Mouse (Mus musculus): Measurements from ENCODE around the gene Myo10. TPM values are rescaled to one million over a fixed set of nuclear protein-coding genes. Genes with fewer than 3 reads are reported as not detected.

The Myo10 gene
- polyA plus RNA-seq, 1 experiment, result 26.1 TPM

DNA sequence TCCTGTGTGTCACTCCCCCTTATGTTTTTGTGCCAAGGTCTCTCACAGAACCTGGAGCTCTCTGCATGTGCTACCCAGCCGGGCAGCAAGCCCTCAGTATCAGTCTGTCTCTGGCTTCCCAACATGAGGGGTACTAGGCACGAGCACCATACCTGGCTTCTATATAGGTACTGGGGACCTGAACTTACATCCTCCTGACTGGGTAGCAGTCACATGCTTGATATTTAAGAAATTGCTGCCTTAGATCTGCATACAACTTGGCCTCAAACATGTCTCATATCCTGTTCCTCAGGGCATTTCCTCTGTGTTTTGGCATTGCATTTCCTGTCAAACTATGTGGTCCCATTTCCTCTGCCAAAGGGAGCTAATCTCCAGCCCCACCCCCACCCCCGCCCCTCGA, 30.4 kb upstream of the Myo10 start:
- H3K27ac ChIP-seq (ENCODE audit: control insufficient read depth, insufficient read depth, low read length), result peak overlapping the region; percentile 84
- DNase-seq, result peak; percentile 38
- H3K4me3 ChIP-seq (ENCODE audit: control insufficient read depth, insufficient read depth, low read length), result no peak overlapping the region
- TF ChIP-seq CTCF (IDR thresholded peaks at IDR 0.05; ENCODE audit: borderline replicate concordance, control insufficient read depth, extremely low read depth, insufficient read depth, low read length, poor library complexity) (no peak), POLR2A (IDR thresholded peaks at IDR 0.05; ENCODE audit: control insufficient read depth, extremely low read depth, insufficient read depth, low read length, poor library complexity) (no peak)
- H3K4me1 ChIP-seq (replicated peaks; ENCODE audit: control insufficient read depth, insufficient read depth, low read length), result peaks cover 24% of the 10 kb centered on the region
- no peaks in the 10 kb centered on the region for H3K36me3 ChIP-seq (ENCODE audit: control insufficient read depth, insufficient read depth, low read length)
- 52% methylated on average over 4 of the region's 4 CpGs for WGBS
- H3K27me3 ChIP-seq (ENCODE audit: control insufficient read depth, insufficient read depth, low read length), result no peaks in the 10 kb centered on the region

DNA sequence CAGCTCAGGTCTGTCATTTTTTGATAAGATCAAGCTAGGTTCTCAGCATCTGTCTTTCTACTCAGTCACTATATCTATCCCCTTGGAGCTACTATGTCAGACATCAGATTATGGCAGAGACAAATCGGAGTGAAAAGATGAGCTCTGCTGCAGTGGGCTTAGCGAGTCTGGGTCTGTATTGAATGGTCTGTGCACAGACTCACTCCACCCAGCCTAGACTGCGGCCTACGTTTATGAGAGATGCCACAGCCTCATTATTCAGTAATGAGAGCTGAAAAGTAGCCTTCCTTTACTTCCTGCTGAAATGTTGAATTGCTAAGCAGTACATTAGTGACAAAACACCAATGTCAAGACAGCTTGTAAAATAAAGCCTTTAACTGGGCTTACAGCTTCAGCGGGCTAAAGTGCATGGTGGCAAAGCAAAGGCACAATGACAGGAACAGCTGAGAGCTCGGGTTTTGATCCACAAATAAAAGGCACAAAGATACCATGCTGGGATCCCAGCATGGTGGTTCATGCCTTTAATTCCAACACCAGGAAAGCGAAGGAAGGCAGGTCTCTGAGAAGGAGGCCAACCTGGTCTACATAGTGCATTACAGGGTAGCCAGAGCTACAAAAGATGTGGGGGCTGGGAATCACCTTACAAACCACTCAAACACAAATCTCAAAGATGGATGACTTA, 28.7 kb upstream of the Myo10 start:
- no peak overlapping the region for H3K4me3 ChIP-seq (ENCODE audit: control insufficient read depth, insufficient read depth, low read length)
- no peaks in the 10 kb centered on the region for H3K27me3 ChIP-seq (ENCODE audit: control insufficient read depth, insufficient read depth, low read length)
- no peaks in the 10 kb centered on the region for H3K36me3 ChIP-seq (ENCODE audit: control insufficient read depth, insufficient read depth, low read length)
- no peak for DNase-seq
- H3K27ac ChIP-seq (ENCODE audit: control insufficient read depth, insufficient read depth, low read length), result no peak overlapping the region
- 97% methylated on average over 7 of the region's 7 CpGs for WGBS
- peaks cover 21% of the 10 kb centered on the region for H3K4me1 ChIP-seq (replicated peaks; ENCODE audit: control insufficient read depth, insufficient read depth, low read length)
- TF ChIP-seq CTCF (IDR thresholded peaks at IDR 0.05; ENCODE audit: borderline replicate concordance, control insufficient read depth, extremely low read depth, insufficient read depth, low read length, poor library complexity) (no peak), POLR2A (IDR thresholded peaks at IDR 0.05; ENCODE audit: control insufficient read depth, extremely low read depth, insufficient read depth, low read length, poor library complexity) (no peak)

DNA sequence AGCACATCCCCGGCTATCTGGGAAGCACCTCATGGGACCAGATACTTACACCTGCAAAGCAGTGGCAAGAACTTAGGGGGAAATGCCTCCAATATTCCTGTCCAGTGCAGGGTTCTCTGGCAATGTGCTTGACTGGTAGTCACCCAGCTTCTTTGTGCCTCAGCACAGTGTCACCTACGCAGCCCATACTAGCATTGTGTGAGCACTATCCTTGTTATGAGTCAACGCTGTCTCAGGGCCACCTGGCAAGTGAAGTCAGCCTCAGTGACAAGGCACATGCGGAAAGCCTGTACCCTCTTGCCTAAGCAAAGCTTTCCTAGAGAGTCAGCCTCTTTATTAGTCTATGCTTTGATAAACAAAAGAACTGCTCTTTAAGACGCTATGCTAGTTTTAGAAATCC, 24.0 kb upstream of the Myo10 start:
- Histone ChIP-seq H3K4me3 (ENCODE audit: control insufficient read depth, insufficient read depth, low read length) (no peak overlapping the region), H3K4me1 (replicated peaks; ENCODE audit: control insufficient read depth, insufficient read depth, low read length) (no peaks in the 10 kb centered on the region; the same call in 1 of the 2 replicates), H3K36me3 (ENCODE audit: control insufficient read depth, insufficient read depth, low read length) (no peaks in the 10 kb centered on the region), H3K27me3 (ENCODE audit: control insufficient read depth, insufficient read depth, low read length) (no peaks in the 10 kb centered on the region), H3K27ac (ENCODE audit: control insufficient read depth, insufficient read depth, low read length) (no peak overlapping the region)
- DNase-seq, result no peak
- TF ChIP-seq CTCF (IDR thresholded peaks at IDR 0.05; ENCODE audit: borderline replicate concordance, control insufficient read depth, extremely low read depth, insufficient read depth, low read length, poor library complexity) (no peak), POLR2A (IDR thresholded peaks at IDR 0.05; ENCODE audit: control insufficient read depth, extremely low read depth, insufficient read depth, low read length, poor library complexity) (no peak)
- WGBS, result over 99% methylated on average over 5 of the region's 5 CpGs

DNA sequence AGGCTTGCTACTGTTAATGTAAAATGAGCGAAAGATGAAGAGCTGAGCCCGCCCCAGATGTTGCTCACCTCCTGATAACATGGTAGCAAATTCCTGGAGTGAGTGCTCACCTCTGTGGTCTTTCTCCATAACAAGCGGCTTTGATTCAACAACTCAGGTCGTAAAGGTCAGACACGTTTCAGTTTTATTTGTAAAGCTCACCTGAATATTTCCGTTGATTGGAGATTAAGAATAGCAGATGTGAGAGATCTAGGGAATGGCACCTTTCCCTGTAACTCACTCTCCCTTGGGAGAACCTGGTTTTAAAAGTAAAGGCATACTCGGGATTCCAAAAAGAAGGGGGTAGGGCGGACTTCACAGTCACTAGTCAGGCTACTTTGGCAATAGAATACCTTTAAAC, 20.0 kb upstream of the Myo10 start:
- no peak overlapping the region for H3K4me3 ChIP-seq (ENCODE audit: control insufficient read depth, insufficient read depth, low read length)
- TF ChIP-seq POLR2A (IDR thresholded peaks at IDR 0.05; ENCODE audit: control insufficient read depth, extremely low read depth, insufficient read depth, low read length, poor library complexity), result no peak
- no peak for TF ChIP-seq CTCF (IDR thresholded peaks at IDR 0.05; ENCODE audit: borderline replicate concordance, control insufficient read depth, extremely low read depth, insufficient read depth, low read length, poor library complexity)
- 93% methylated on average over 8 of the region's 8 CpGs for WGBS
- no peak overlapping the region for H3K27ac ChIP-seq (ENCODE audit: control insufficient read depth, insufficient read depth, low read length)
- H3K4me1 ChIP-seq (replicated peaks; ENCODE audit: control insufficient read depth, insufficient read depth, low read length), result no peaks in the 10 kb centered on the region
- H3K27me3 ChIP-seq (ENCODE audit: control insufficient read depth, insufficient read depth, low read length), result no peaks in the 10 kb centered on the region
- no peak for DNase-seq
- H3K36me3 ChIP-seq (ENCODE audit: control insufficient read depth, insufficient read depth, low read length), result no peaks in the 10 kb centered on the region

DNA sequence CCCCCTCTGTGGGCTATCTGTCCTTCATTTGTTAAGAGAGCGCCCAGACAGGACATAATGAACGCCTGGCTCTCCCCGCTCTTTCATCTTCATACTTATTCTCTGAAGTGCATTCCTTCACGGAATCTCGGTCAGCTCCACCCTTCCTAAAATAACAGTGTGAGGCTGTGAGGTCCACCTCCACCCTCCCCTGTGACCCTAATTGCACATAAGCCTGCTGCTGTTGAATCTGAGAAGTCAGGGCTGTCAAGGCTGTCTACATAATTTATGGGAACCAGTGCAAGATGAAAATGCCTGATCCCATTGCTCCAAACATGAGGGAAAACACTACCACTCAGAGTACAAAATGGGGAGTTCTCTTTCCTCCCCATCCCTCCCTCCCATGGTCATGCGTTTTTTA, 19.0 kb upstream of the Myo10 start:
- WGBS, result 94% methylated on average over 6 of the region's 6 CpGs
- DNase-seq, result no peak
- Histone ChIP-seq H3K4me1 (replicated peaks; ENCODE audit: control insufficient read depth, insufficient read depth, low read length) (no peaks in the 10 kb centered on the region), H3K36me3 (ENCODE audit: control insufficient read depth, insufficient read depth, low read length) (no peaks in the 10 kb centered on the region), H3K27me3 (ENCODE audit: control insufficient read depth, insufficient read depth, low read length) (no peaks in the 10 kb centered on the region), H3K4me3 (ENCODE audit: control insufficient read depth, insufficient read depth, low read length) (no peak overlapping the region), H3K27ac (ENCODE audit: control insufficient read depth, insufficient read depth, low read length) (no peak overlapping the region)
- TF ChIP-seq CTCF (IDR thresholded peaks at IDR 0.05; ENCODE audit: borderline replicate concordance, control insufficient read depth, extremely low read depth, insufficient read depth, low read length, poor library complexity), result no peak
- TF ChIP-seq POLR2A (IDR thresholded peaks at IDR 0.05; ENCODE audit: control insufficient read depth, extremely low read depth, insufficient read depth, low read length, poor library complexity), result no peak

DNA sequence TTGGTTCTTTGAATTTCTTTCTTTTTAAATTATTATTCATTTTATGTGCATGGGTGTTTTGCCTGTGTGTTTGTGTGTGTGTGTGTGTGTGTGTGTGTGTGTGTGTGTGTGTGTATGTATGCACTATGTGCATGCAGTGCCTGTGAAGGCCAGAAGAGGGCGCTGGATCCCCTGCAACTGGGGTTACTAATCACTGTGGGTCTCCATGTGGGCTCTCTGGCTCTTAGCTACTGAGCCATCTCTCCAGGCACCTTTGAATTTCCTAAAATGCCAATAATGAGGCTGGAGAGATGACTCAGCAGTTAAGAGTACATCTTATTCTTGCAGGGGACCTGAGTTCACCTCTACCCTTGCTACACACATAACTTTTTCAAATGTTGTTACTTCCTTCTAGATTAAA, 18.1 kb upstream of the Myo10 start:
- Histone ChIP-seq H3K4me1 (replicated peaks; ENCODE audit: control insufficient read depth, insufficient read depth, low read length) (no peaks in the 10 kb centered on the region), H3K27me3 (ENCODE audit: control insufficient read depth, insufficient read depth, low read length) (no peaks in the 10 kb centered on the region), H3K4me3 (ENCODE audit: control insufficient read depth, insufficient read depth, low read length) (no peak overlapping the region), H3K27ac (ENCODE audit: control insufficient read depth, insufficient read depth, low read length) (no peak overlapping the region), H3K36me3 (ENCODE audit: control insufficient read depth, insufficient read depth, low read length) (no peaks in the 10 kb centered on the region)
- WGBS, result 65% methylated on average over 1 of the region's 1 CpGs
- no peak for TF ChIP-seq POLR2A (IDR thresholded peaks at IDR 0.05; ENCODE audit: control insufficient read depth, extremely low read depth, insufficient read depth, low read length, poor library complexity)
- no peak for TF ChIP-seq CTCF (IDR thresholded peaks at IDR 0.05; ENCODE audit: borderline replicate concordance, control insufficient read depth, extremely low read depth, insufficient read depth, low read length, poor library complexity)
- DNase-seq, result no peak

DNA sequence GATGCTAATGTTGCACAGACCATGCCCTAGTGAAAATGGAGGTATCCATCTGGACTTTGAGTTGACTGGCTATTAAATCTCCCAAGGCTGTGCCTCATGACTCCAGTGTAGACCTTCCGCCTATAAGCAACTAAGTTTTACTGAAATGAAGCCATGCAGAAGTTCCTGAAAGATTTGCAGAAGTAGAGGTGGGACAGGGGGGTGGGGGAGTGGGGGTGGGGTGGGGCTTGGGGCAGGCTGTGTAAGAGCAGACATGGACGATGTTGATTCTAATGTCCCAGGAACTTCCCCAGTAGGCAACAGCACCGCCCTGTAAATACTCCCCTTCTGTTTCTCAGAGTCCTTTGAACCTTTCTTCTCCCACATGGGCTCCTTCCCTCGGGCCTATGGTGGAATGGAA, 16.9 kb upstream of the Myo10 start:
- Histone ChIP-seq H3K27ac (ENCODE audit: control insufficient read depth, insufficient read depth, low read length) (no peak overlapping the region), H3K36me3 (ENCODE audit: control insufficient read depth, insufficient read depth, low read length) (no peaks in the 10 kb centered on the region), H3K27me3 (ENCODE audit: control insufficient read depth, insufficient read depth, low read length) (no peaks in the 10 kb centered on the region), H3K4me3 (ENCODE audit: control insufficient read depth, insufficient read depth, low read length) (no peak overlapping the region), H3K4me1 (replicated peaks; ENCODE audit: control insufficient read depth, insufficient read depth, low read length) (no peaks in the 10 kb centered on the region)
- WGBS, result 57% methylated on average over 4 of the region's 4 CpGs
- TF ChIP-seq CTCF (IDR thresholded peaks at IDR 0.05; ENCODE audit: borderline replicate concordance, control insufficient read depth, extremely low read depth, insufficient read depth, low read length, poor library complexity) (no peak), POLR2A (IDR thresholded peaks at IDR 0.05; ENCODE audit: control insufficient read depth, extremely low read depth, insufficient read depth, low read length, poor library complexity) (no peak)
- DNase-seq, result no peak
